9 mouse cellular contexts compared by ENCODE assay signal in the genomic region with DNA sequence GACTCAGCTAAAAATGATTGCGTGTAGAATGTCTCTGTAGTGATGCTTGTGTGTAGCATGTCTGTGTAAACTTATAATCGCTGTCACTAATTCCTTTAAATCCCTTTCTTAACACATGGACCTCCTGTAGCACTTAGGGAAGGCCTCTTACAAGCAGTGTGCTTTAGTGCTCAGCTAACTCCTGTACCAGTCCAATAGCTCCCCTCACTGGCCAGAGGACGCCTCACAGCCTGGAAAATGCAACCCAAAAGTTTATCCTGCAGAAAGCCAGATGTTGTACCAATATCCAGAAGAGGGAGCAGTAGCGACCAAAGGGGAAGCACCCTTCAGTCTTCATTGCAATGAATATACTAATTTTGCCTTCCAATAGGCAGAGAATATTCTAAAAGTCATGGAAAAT. TPM values are rescaled to one million over a fixed set of nuclear protein-coding genes. Genes with fewer than 3 reads are reported as not detected.
DNase-seq lines count a peak whose midpoint lies in the region; ATAC-seq and TF ChIP-seq lines count a peak whose summit lies in the region.
"Had no signal": no experiment of that assay in that cellular context is flagged by ENCODE, and none has a peak within 500 bp of the region (broad histone marks: within the 10 kb centered on the region; RNA-seq: fewer than 3 reads in every experiment).

No protein-coding gene starts in this region.

- no peaks in the 10 kb centered on the region for H3K27me3 ChIP-seq in forebrain, postnatal 0 days (ENCODE audit: insufficient read depth, low read length)
- H3K27me3 ChIP-seq in forebrain, embryonic 13.5 days: no peaks in the 10 kb centered on the region
- H3K27me3 ChIP-seq: limb, embryonic 15.5 days had no signal

- peak; percentile 58 for DNase-seq in forebrain, postnatal 0 days
- peak; percentile 46 for DNase-seq in A20 (ENCODE audit: low read depth, low spot score)
- peak; percentile 34 to 81 for DNase-seq in adrenal gland, adult (ENCODE audit: inconsistent age in 2 of 2, low spot score in 1 of 2)
- peak; percentile 73 for DNase-seq in gastrocnemius, adult 18-20 months (ENCODE audit: low spot score)
- peak; percentile 64 for DNase-seq in layer of hippocampus, adult 11-12 months (ENCODE audit: low spot score)

- no peak overlapping the region for H3K27ac ChIP-seq in forebrain, postnatal 0 days (ENCODE audit: low read depth, low read length)
- no peak overlapping the region for H3K27ac ChIP-seq in forebrain, embryonic 13.5 days
- H3K27ac ChIP-seq: limb, embryonic 15.5 days had no signal

- TF ChIP-seq CTCF in forebrain, postnatal 0 days (IDR thresholded peaks at IDR 0.05; ENCODE audit: low read depth): peak; percentile 76

- peaks cover 30% of the 10 kb centered on the region for H3K36me3 ChIP-seq in forebrain, postnatal 0 days (ENCODE audit: insufficient read depth)
- H3K36me3 ChIP-seq in forebrain, embryonic 13.5 days (ENCODE audit: poor library complexity, severe bottlenecking): peaks cover 67% of the 10 kb centered on the region

- H3K4me3 ChIP-seq in forebrain, postnatal 0 days (ENCODE audit: low read depth, low read length): no peak overlapping the region
- no peak overlapping the region for H3K4me3 ChIP-seq in forebrain, embryonic 13.5 days
- H3K4me3 ChIP-seq: limb, embryonic 15.5 days had no signal

- 67% methylated on average over 4 of the region's 4 CpGs for WGBS in forebrain, postnatal 0 days
- WGBS in forebrain, embryonic 13.5 days: 64% methylated on average over 4 of the region's 4 CpGs

- no peaks in the 10 kb centered on the region for H3K4me1 ChIP-seq in forebrain, postnatal 0 days (ENCODE audit: insufficient read depth)
- no peaks in the 10 kb centered on the region for H3K4me1 ChIP-seq in forebrain, embryonic 13.5 days
- H3K4me1 ChIP-seq: limb, embryonic 15.5 days had no signal

- H3K9me3 ChIP-seq in forebrain, postnatal 0 days (ENCODE audit: low read length): no peaks in the 10 kb centered on the region
- no peaks in the 10 kb centered on the region for H3K9me3 ChIP-seq in forebrain, embryonic 13.5 days (replicated peaks)
- H3K9me3 ChIP-seq: limb, embryonic 15.5 days had no signal

- no peak overlapping the region for H3K9ac ChIP-seq in forebrain, postnatal 0 days
- H3K9ac ChIP-seq in forebrain, embryonic 13.5 days: no peak overlapping the region
- H3K9ac ChIP-seq: limb, embryonic 15.5 days had no signal

- H3K4me2 ChIP-seq in forebrain, postnatal 0 days (ENCODE audit: low read depth): no peak overlapping the region
- no peak overlapping the region for H3K4me2 ChIP-seq in forebrain, embryonic 13.5 days
- H3K4me2 ChIP-seq: limb, embryonic 15.5 days had no signal

- peak; percentile 71 for ATAC-seq in forebrain, postnatal 0 days
- ATAC-seq in forebrain, embryonic 13.5 days: no peak
- peak; percentile 51 for ATAC-seq in megakaryocyte, adult 5-6 weeks (ENCODE audit: poor library complexity, severe bottlenecking)
- no peak for ATAC-seq in erythroid progenitor cell, adult 5-6 weeks (replicated peaks; ENCODE audit: low FRiP score, poor library complexity, severe bottlenecking)

RNA-seq across cellular contexts. Expression of a gene that starts 30.8 kb away (rescaled TPM):
- 158 and 207 TPM in 2 replicates for total RNA-seq in forebrain, postnatal 0 days (2014; rRNA removed)
- 233 and 282 TPM in 2 replicates for polyA plus RNA-seq in forebrain, postnatal 0 days (2015; fragmentation: Nextera tagmentation; extraction: Ambion mirVana)
- 292 and 315 TPM in 2 replicates for polyA plus RNA-seq in forebrain, embryonic 13.5 days (2015; fragmentation: Nextera tagmentation; extraction: Ambion mirVana)
- total RNA-seq in gastrocnemius, adult 18-20 months (2021): 100 to 1,000 TPM; 121 to 128 TPM
- 68.7 and 69.5 TPM in 2 replicates for total RNA-seq in megakaryocyte, adult 5-6 weeks (2015)
- 83.5 and 92.3 TPM in 2 replicates for total RNA-seq in megakaryocyte, adult 5-6 weeks (2017)
- 11.9 and 21.4 TPM in 2 replicates for total RNA-seq in erythroid progenitor cell, adult 5-6 weeks (2015; ENCODE audit: low replicate concordance)
- total RNA-seq in erythroid progenitor cell, adult 5-6 weeks (2017; ENCODE audit: low replicate concordance): 19.8 and 20.6 TPM in 2 replicates

RNA-seq across cellular contexts. Expression of a gene that starts 57.6 kb away (rescaled TPM):
- total RNA-seq in forebrain, postnatal 0 days (2014; rRNA removed): 8.9 and 10.7 TPM in 2 replicates
- 11.7 and 13.6 TPM in 2 replicates for polyA plus RNA-seq in forebrain, postnatal 0 days (2015; fragmentation: Nextera tagmentation; extraction: Ambion mirVana)
- polyA plus RNA-seq in forebrain, embryonic 13.5 days (2015; fragmentation: Nextera tagmentation; extraction: Ambion mirVana): 12.8 and 13.4 TPM in 2 replicates
- 1 to 10 TPM; 3.7 to 4.1 TPM for total RNA-seq in gastrocnemius, adult 18-20 months (2021)
- total RNA-seq in megakaryocyte, adult 5-6 weeks (2015): 23.6 and 24.0 TPM in 2 replicates
- total RNA-seq in megakaryocyte, adult 5-6 weeks (2017): 24.4 and 27.3 TPM in 2 replicates
- 6.3 and 6.8 TPM in 2 replicates for total RNA-seq in erythroid progenitor cell, adult 5-6 weeks (2015; ENCODE audit: low replicate concordance)
- 0.23 and 3.2 TPM in 2 replicates for total RNA-seq in erythroid progenitor cell, adult 5-6 weeks (2017; ENCODE audit: low replicate concordance)

Comparison
In these comparisons a context has a peak if more than half of its experiments do, and no peak if none do; other contexts are left out.
1. ATAC-seq: peak in forebrain, postnatal 0 days (single experiment) and megakaryocyte, adult 5-6 weeks (single experiment); none in forebrain, embryonic 13.5 days (single experiment) and erythroid progenitor cell, adult 5-6 weeks (single experiment).
2. Peak in every context shown above with its lines, with median percentiles within 50 percentile points of each other: DNase-seq.